Mouse (Mus musculus): Measurements from ENCODE around the gene Arih2. TPM values are rescaled to one million over a fixed set of nuclear protein-coding genes. Genes with fewer than 3 reads are reported as not detected.

Arih2 gene
- total RNA-seq, 2 experiments from 2014 or later, result 51.7 to 53.8 TPM

DNA sequence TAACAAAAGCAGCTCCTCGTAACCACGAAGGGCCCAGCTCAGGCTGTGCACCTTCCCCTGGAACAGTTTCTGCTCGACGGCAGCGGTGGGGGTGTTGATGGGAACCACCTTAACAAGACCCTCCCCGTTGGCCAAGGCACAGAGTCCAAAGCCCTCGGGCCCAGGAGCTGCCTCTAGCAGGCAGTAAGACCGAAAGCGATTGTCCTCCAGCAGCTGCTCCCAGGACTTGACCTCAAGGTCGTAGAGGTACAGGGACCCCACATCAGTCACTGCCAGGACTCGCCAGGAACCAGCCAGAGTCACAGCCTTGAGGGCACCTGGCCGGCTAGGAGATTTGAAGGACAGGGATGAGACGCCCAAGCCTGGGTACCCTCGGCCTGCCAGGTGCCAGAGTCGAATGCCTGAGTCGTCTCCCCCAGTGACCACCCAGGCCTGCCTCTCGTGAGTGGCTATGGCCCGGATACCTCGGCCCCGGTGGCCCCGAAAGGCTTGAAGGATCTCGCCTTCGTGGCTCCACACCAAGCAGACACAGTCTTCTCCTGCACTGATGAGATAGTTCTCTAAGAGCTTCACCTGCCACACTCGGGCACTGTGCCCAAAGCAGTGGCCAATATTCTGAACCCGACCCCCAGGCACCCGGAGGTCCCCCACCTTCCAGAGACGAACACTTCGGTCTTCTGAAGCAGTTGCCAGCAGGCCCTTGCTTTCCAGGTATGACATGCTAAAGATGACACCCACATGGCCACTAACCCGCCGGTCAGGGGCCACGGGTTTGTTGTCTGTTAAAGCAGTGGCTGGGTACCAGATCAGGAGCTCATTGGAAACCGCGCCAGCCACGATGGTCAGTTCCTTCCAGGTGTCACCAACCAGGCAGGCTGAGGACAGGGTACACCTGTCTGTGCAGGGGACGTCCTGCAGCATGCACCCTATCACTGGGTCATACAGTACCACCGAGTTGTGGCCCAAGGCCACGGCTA lies 73.6 kb downstream of the Arih2 start:
- intact Hi-C loops (cut with DNase I), result no loop called here
- no peak for DNase-seq (ENCODE audit: extremely low spot score in 1 of 2, low spot score in 2 of 2)
- Histone ChIP-seq H3K27ac (no peak overlapping the region), H3K4me3 (no peak overlapping the region)
- no peak for TF ChIP-seq CTCF (IDR thresholded peaks at IDR 0.05)

DNA sequence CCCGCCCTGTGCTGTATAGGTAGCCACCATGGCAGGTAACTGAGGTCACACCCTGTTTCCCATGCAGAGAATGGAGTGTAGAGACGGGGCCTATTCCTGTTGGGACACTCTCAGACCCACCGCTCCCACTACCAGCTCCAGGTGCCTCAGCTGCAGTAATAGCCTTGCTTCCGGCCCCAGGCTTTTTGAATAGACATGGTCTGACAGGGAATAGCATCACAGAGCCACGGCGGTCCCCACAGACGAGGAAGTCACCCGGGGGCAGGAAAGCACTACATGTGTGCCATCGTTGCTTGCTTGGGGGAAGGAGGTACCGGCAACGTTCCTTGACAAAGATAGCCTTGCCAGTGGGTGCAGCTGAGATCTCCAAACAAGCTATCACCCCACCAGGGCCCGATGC lies 74.3 kb downstream of the Arih2 start:
- DNase-seq (ENCODE audit: extremely low spot score in 1 of 2, low spot score in 2 of 2), result no peak
- no peak for TF ChIP-seq CTCF (IDR thresholded peaks at IDR 0.05)
- intact Hi-C loops (cut with DNase I), result no loop called here
- no peak overlapping the region for H3K4me3 ChIP-seq
- no peak overlapping the region for H3K27ac ChIP-seq

DNA sequence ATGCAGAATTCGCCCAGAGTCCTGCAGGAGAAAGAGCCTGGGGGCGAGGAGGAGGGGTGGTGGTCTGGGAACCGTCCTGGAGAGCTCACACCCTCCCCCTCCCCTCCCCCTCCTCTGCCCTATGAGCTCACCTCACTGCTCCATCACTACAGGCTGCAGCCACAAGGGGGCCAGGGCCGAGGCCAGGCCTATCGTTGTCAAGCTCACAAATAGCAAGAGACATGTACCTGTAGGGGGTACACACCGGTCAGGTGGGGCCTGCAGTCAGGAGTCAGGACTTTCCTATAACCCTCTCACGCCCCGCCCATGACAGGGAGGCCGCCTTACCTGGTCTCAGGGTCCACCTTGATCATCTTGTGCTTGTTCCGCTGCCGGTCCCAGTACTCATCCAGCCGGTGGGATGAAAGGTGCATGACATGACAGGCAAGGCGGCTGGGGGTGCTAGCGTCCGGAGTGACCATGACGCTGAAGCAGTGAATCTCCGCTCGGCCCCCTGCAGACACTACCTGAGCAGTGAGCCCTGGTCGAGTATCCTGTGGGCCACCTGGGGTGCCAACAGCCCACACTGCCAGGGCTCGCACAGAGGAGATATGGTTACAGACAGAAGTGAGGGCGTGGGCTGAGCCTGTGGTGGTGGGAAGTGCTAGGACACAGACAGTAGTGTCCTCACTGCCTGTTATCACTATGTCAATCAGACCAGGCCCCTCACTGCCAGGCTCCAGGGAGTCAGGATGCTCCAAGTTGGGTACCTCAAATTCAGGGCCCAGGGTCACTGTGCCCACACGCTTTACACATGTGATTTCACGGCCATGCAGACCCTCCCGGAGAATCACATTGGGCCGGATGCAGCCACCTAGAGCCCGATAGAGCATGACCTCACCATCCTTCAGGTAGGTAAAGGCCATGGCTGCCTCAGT lies 75.2 kb downstream of the Arih2 start:
- TF ChIP-seq CTCF (IDR thresholded peaks at IDR 0.05), result peak; percentile 47
- intact Hi-C loops (cut with DNase I), result no loop called here
- no peak overlapping the region for H3K27ac ChIP-seq
- no peak overlapping the region for H3K4me3 ChIP-seq
- DNase-seq (ENCODE audit: extremely low spot score in 1 of 2, low spot score in 2 of 2), result no peak

DNA sequence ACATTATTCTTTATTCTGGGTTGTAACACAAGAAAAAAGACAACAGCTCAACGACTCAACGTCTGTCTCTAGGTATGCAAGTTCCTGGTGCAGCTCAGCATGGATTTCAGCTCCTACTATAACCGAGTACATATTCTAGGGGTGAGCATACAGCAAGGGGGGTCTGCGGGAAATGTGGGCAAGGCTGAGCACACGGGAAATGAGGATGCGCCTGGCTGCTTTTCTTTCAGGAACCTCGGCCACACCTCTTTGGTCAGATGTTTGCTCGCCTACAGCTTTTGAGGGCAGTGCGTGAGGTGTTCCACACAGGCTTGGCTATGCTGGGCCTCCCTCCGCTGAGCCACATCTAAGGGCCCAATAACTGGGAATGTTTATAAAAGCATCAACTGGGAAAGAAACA lies 76.9 kb downstream of the Arih2 start:
- intact Hi-C loops (cut with DNase I), result no loop called here
- no peak for TF ChIP-seq CTCF (IDR thresholded peaks at IDR 0.05)
- Histone ChIP-seq H3K4me3 (no peak overlapping the region), H3K27ac (no peak overlapping the region)
- DNase-seq (ENCODE audit: extremely low spot score in 1 of 2, low spot score in 2 of 2), result no peak

GRCm38 (mm10) chr9:108571401-108571973 lies 77.7 kb downstream of the Arih2 start:
- intact Hi-C loops (cut with DNase I), result no loop called here
- H3K27ac ChIP-seq, result no peak overlapping the region
- DNase-seq (ENCODE audit: extremely low spot score in 1 of 2, low spot score in 2 of 2), result no peak
- no peak for TF ChIP-seq CTCF (IDR thresholded peaks at IDR 0.05)
- no peak overlapping the region for H3K4me3 ChIP-seq

- Histone ChIP-seq H3K4me3 (peak overlapping the region; percentile 72), H3K27ac (peak overlapping the region; percentile 81)
- intact Hi-C loops (cut with DNase I), result no loop called here
- peak; percentile 70 for TF ChIP-seq CTCF (IDR thresholded peaks at IDR 0.05)
- DNase-seq (ENCODE audit: extremely low spot score in 1 of 2, low spot score in 2 of 2), result peak; percentile 63 to 71
Observed at GRCm38 (mm10) chr9:108570207-108570896, 78.8 kb downstream of the Arih2 start.

GRCm38 (mm10) chr9:108569381-108570206 lies 79.6 kb downstream of the Arih2 start, which contains the start of gene Dalrd3:
Gene Dalrd3, plus strand, starts transcription at chr9:108569886.
- Histone ChIP-seq H3K27ac (peak within 1 kb of the TSS; percentile 81), H3K4me3 (peak within 1 kb of the TSS; percentile 72)
- no peak for TF ChIP-seq CTCF (IDR thresholded peaks at IDR 0.05)
- peak; percentile 79 to 89 for DNase-seq (ENCODE audit: extremely low spot score in 1 of 2, low spot score in 2 of 2)
- intact Hi-C loops (cut with DNase I), result loop anchor here (5.0 kb wide), 1 partner anchor 78 kb away; the partner anchor contains the start of gene Arih2

GRCm38 (mm10) chr9:108568511-108568921 lies 80.7 kb downstream of the Arih2 start:
- peak in 1 of 2 experiments; percentile 14 for DNase-seq (ENCODE audit: extremely low spot score in 1 of 2, low spot score in 2 of 2)
- intact Hi-C loops (cut with DNase I), result loop anchor here (5.0 kb wide), 1 partner anchor 79 kb away; the partner anchor contains the start of gene Arih2
- TF ChIP-seq CTCF (IDR thresholded peaks at IDR 0.05), result no peak
- no peak overlapping the region for H3K27ac ChIP-seq
- no peak overlapping the region for H3K4me3 ChIP-seq

DNA sequence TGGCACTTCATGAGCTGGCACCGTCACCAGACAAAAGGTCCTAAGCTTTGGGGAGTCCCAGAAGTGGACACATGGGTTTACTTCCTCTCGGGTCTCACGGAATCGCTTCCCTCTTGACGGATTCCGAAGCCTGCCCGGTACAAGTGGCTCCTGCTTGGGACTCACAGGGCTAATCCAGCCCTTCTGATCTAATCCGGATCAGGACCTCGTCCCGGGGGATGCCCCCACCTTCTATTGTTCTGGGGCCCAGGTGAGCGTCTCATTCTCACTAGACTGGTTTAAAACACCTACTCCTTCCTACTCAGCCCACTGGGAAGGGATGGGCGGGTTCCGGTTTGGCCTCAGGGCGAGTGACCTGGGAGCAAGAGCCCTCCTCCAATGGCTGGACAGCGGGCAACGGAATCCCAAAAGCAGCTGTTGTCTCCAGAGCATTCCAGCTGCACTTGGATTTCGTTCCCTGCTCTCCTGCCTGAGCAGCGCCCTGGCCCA lies 81.2 kb downstream of the Arih2 start:
- peak overlapping the region; percentile 98 for H3K27ac ChIP-seq
- intact Hi-C loops (cut with DNase I), result loop anchor here (5.0 kb wide), 1 partner anchor 79 kb away; the partner anchor contains the start of gene Arih2
- DNase-seq (ENCODE audit: extremely low spot score in 1 of 2, low spot score in 2 of 2), result peak in 1 of 2 experiments; percentile 24
- peak overlapping the region; percentile 80 for H3K4me3 ChIP-seq
- TF ChIP-seq CTCF (IDR thresholded peaks at IDR 0.05), result no peak
